Mouse (Mus musculus) liver, postnatal 0 days (tissue): ENCODE measurements around the gene Adarb2.

Source experiments
- CTCF ChIP-seq: sonication (generic); IDR thresholded peaks from 2 replicates; pipeline ENCODE4 v1.5.1; 2016; ENCODE audit warnings: antibody characterized with exemption, low read depth
- EP300 ChIP-seq: IDR thresholded peaks from 2 replicates; pipeline ENCODE4 v1.6.1; 2016; ENCODE audit warnings: antibody characterized with exemption, low read depth, mild to moderate bottlenecking

- TF ChIP-seq CTCF (no peak), EP300 (no peak)
Observed at GRCm38 (mm10) chr13:8406020-8406419, 203.4 kb downstream of the Adarb2 start.
